Mouse (Mus musculus) ES-E14 (cell line): ENCODE measurements at regions not wholly inside any gene's neighbourhood (a gene's known extent, or its start where the extent isn't known, plus 50 kb on each side); places are given as distances from the start of the nearest gene placed in this dataset.

ENCODE experiments used
- CHD2 ChIP-seq: IDR thresholded peaks from 2 replicates; pipeline ENCODE4 v1.6.1; 2014; ENCODE audit warnings: mild to moderate bottlenecking, low read depth, low read length, inconsistent platforms
- HCFC1 ChIP-seq: IDR thresholded peaks from 2 replicates; pipeline ENCODE4 v1.6.1; 2012; ENCODE audit warnings: low read length, inconsistent platforms, borderline replicate concordance; ENCODE audit not compliant: insufficient read depth
- MAFK ChIP-seq: IDR thresholded peaks from 2 replicates; pipeline ENCODE4 v1.6.1; 2014; ENCODE audit warnings: mild to moderate bottlenecking, low read depth, low read length, inconsistent platforms; ENCODE audit not compliant: insufficient read depth
- ZC3H11A ChIP-seq: IDR thresholded peaks from 2 replicates; pipeline ENCODE4 v1.6.1; 2012; ENCODE audit warnings: low read depth, mild to moderate bottlenecking, inconsistent platforms, low read length, borderline replicate concordance
- ZNF384 ChIP-seq: IDR thresholded peaks from 2 replicates; pipeline ENCODE4 v1.6.1; 2012; ENCODE audit warnings: low read depth, low read length, inconsistent platforms

GRCm38 (mm10) chr17:49231287-49231686, 196.9 kb upstream of the Mocs1 start:
- no peak for TF ChIP-seq HCFC1
- TF ChIP-seq ZC3H11A = no peak
- TF ChIP-seq CHD2 = no peak
- TF ChIP-seq ZNF384 = no peak
- no peak for TF ChIP-seq MAFK
